Mouse (Mus musculus) spleen, postnatal 4 days (tissue): Measurements from ENCODE around the gene Irf2.
A peak's percentile ranks its signal among the peaks of the same experiment; 100 is the strongest.

Experiments
- DNase-seq, 2 experiments: peaks; one replicate each; pipeline ENCODE4 v3.0.0; 2022; ENCODE audit warnings: low spot score in 2 of 2

Gene Irf2

DNA sequence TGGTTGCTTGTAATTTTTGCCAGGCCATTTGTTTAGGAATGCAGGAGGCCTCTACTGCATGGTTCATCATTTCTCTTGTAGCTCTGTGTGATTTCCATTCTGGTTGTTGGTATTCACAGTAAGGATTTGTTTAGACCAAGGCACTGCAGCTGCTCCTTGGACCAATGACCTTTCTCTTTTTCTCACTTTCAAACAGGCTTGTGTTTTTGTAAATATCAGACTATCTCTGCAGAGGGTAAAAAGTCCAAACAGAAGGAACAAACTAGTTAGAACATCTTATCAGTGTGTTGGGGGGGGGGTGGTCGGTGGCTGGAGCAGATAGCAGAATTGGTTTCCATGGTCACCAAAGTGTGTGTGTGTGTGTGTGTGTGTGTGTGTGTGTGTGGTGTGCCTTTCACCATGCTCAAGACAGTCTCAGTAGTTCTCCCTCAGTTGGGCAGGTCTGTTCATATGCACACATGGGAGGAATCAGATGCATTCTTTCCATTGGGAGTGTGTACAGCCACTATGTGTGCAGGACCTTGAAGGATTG, 61.7 kb downstream of the Irf2 start:
- DNase-seq, result no peak

DNA sequence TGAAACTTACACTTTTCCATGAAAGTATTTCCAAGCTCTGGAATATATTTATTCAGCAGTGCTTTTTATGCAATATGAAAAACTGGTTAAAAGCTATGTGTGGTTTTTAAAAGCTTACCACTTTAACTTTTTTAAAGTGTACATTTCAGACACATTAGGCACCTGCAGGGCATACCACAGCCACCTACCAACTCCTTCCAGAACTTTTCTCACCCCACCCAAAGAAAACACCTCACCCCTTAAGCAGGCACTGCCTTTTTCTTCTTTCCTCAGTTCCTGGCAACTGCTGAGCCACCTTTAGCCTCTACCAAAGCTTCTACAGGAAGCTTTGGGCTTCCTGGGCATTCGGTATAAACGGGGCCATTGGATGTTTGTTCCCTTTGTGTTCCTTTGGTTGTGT, 62.5 kb downstream of the Irf2 start:
- DNase-seq, result no peak

DNA sequence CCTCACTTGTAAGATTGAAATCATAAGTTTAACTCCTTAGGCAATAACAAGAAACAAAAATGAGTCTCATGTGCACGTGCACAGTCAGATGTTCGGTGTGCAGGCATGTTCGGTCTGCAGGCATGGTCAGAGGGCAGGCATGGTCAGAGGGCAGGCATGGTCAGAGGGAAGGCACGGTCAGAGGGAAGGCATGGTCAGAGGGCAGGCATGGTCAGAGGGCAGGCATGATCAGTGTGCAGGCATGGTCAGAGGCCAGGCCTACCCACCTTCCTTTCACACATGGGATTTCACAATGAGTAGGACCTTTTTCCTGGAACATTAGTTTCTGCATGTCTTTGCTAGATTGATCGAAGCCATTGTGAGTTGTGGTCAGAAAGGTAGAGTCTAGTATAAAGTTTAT, 65.2 kb downstream of the Irf2 start:
- no peak for DNase-seq

DNA sequence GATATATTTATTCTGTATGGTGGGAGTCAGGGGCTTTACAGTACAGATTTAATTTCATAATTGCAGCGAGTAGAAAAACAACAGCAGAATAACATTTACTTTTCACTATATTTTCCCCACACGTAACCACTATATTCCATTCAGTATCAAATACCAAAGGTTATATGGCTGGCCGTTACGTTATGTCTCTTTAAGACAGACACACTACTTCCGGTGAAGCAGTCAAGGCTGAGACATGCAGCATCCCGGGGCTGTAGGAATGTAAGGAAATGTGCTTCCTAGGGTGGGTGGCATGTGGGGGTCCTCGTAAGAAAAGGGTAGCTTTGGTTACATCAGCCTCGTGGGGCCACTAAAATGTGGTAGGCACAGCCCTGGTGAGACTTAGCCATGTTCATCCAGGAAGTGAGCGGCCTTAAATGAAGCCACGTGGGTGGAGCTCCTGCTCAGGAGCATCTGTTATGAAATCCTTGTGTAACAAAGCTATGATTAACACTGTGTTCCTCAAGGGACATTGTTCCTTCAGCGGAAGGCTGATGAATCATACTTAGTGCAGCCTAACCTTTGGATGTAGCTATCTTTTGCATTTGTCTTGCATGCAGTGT, 71.6 kb downstream of the Irf2 start:
- DNase-seq, result no peak

DNA sequence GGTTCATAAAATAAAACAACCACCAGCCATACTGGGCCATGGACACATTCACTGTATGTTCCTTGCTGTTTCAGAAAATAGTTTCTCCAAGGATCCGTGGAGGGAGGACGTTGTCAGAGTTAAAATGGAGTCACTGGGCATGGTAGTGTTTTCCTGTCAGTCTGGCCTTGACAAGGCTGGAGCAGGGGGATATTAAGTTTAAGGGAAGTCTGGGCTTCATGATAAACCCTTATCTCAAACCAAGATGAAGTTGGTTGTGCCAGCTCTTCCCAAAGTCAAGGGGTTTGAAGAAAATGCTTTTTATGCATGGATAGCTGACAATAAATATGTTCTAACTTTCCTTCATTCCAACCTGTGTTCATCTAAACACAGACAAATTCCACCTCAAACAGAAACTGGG, 72.4 kb downstream of the Irf2 start:
- DNase-seq, result no peak

DNA sequence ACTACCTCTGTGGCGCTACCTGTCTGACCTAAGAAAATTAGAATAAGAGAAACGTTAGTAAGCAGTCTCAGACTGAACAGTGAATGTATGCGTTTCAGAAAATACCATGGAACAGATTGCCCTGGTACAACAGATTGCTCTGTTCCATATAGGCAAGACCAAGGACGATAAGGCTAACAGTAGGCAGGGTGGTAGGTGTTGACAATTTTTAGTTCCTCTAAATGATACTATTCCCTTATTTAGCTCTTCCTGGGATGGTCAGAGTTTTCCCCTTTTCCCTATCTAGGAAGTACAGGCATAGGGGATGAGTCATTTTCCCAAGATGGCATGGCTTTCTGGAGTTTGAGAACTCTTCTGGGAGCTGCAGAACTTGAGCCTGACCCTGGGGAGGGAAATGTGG, 73.4 kb downstream of the Irf2 start:
- DNase-seq, result no peak

DNA sequence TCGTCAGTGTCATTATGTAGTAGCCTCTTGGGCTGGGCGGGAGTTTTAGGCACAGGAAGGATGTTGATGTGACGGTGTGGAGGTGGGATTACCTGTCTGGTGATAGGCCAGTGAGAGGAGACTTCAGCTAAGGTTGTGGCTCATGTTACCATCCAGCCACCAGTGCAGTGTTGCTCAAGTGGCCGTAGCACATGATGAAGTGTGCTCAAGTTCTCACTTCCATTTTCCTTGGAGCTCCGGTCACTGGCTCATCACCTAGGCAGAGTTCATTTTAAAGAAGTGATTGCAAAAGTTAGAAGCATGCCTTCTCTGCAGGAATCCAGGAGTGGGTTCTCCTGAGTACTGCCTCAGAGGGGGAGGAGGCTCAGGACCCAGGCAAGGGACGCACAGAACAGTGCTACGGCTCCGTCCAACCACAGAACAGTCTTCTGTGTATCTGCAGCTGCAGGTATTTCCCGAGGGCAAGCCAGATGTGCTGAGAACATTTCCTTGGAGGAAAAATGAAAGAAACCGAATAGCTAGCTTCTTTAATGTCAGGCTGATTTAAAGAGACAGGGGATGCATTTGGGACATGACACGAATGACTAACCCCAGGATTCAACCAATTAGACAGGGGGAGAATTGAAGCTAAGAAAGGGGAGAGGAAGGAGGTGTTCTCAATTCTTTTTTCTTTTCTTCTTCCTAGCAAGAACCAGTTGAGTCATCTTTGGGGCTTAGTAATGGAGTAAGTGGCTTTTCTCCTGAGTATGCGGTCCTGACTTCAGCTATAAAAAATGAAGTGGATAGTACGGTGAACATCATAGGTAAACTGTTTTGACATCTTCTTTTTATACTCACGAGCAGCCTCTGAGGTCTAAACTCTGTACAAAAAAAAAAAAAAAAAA, 78.8 kb downstream of the Irf2 start:
- DNase-seq, result no peak

DNA sequence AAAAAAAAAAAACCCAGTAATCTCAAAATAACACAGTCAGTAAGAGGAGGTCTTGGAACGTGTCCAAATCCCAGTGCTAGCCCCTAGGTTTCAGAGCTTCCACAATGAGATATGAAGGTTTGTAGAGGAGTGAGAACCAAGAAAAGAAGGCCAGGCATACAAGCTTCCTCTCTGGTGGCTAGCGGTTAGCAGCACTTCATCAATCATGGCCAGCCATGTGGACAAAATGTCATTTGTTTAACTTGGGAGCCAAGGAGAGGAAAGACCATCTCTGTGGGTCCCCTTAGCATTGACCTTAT, 79.4 kb downstream of the Irf2 start:
- DNase-seq, result peak in 1 of 2 experiments; percentile 19

DNA sequence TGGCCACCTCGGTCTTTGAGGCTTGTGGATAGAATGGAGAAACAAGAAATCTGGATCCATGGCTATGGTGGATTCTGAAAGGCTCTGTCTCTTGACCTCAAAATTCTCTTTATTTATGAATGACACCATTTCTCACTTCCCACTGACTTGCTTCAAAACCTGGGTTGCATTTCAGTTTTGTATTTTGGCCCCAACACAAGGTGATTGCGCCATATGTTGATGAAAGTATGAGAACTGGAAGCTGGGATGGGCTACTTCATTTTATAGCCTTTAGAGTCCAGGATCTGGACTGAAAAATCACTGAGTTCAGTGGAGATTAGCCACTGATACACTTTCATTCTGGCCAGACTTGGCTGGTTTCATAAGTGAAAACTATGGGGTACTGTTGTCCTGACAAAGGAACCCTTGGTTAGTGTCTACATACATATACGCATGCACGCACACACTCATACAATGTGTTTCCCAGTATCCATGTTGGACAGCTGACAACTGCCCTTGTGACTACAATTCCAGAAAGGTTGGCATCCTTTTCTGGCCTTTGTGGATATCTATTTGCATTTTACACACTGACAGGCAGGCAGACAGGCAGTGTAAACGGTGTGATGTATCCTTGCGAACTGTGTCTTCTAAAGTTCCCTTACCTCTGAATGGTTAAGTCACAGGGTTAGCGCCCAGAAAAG, 89.3 kb downstream of the Irf2 start:
- no peak for DNase-seq

DNA sequence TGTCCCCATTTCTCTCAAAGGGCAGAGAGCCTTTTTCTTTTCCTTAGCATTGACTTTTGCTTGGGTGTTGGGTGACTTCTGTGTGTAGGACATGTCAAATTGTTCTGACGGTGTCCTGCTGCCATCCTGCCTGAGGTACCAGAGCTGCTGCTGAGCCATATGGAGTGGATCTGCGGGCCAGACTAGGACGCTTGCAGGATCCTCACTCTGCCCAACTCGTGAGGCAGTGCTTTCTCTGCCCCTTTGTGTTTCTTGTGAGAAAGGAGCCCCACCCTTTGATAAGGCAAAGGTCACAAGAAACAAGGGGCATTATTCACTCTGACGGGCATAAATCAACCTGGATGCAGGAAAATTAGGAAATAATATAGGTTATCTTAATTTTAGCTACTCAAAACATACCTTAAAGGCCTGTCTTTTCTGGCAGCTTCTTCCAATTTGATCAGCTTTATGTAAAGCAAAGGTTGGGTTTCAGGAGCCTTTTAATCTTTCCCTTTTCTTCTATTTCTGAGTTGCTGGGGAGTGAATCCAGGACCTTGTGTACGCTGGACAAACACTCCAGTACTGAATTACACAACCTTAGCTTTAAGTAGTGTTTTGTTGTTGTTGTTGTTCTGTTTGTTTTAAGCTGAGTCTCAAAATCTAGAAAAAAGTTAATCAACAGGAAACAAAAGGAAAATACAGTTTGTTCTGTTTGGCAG, 90.0 kb downstream of the Irf2 start:
- DNase-seq, result no peak

DNA sequence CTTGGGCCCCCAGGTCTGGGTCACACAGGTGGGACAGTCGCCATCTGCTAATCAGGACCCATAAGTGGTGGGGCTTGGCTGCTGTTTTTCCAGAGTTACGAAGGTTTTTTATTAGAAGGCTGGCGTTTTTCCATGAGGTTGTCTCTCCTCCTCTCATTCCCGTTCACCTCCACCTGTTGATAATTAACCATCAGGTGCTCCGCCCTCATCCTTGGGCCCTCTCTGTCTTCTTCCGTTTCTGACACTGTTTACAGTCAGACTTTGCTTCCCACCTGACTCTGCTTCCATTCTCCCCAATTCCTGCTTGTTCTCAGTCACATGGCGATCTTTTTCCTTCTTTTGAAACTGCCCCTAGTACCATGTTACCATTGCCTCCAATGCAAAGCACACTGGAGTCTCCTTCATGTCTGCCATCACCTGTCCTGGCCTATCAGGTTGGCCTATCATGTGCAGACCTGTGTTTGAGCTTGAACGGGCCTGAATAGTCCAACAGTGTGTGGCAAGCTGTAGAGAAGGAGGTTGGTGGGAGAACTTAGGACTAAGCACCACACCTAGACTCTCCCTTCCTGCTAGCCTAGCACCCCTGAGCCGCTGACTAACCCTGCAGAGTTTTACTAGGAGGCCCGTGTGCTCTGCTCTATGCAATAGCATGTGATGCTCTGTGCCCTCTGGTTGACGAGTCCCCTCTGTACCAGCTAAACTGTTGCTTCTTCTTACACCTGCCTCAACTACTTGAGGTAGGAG, 90.8 kb downstream of the Irf2 start:
- no peak for DNase-seq

DNA sequence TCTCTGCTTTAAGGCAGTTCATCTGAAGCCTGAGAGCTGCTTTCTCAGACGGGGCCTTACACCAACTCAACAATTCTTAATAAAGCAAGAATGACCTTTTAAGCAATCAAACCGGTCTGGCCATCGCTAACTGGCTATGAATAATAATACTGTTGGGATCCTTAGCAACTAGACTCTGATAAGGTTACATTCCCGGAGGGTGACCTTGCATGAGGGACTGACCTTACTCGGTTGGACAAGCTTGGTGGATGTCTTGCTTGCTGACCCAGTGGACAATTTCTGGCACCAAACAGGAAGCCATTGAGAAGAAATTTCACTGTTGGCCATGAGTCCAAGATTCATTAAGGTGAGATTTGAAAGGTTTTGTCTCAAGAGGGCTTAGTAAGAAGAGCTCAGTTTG, 92.4 kb downstream of the Irf2 start:
- no peak for DNase-seq

DNA sequence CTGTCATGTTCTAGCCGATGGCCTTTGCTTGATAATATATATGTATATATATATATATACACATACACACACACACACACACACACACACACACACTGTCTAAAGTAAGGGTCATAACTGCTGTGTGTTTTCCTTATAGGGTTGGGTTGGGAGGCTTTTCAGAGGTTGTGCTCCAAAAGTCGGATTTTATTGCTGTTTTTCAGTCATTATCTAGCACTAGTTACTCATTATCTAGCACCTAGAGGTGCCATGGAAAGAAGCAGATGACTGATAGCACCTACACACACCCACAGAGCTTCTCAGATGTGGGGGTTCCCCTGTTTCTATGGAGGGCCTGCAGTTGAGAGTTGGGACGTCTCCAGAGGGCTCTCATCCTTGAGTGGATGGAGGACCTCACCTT, 92.9 kb downstream of the Irf2 start:
- DNase-seq, result no peak

DNA sequence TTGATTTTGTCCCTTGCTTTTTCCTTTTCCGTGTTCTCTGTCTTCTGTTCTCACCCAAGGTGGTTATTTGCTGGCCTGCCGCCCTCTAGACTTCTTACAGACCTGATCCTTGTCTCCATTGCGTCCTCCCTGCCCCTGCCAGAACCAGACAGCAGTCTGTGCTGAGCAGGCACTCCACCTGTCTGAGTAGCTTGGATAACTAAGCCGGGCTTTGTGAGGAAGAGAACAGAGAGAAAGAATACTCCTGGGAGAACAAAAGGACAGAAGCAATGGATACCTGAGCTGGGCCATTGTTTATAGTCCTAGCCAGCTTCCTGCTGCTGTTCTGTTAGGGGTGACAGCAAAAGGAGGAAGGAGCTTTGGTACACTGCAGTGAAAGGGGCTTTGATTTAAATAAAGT, 94.2 kb downstream of the Irf2 start:
- DNase-seq, result no peak

DNA sequence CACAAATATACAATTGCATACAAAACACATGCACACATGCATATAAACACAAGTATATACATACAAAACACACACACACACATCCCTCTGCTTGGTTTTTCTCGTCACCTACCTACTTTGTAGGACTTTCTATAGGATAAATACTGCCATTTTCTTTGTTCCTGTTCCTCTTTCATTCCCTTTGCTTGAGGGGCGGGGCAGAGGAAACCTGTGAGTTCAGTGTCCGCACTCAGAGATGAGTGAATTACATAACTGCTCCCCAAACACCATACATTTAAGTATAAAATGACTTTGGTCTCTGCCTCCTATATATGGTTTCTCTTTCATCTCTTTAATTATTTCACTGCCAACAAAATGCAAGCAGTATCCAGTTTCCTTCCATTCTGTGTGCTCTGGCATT, 94.9 kb downstream of the Irf2 start:
- DNase-seq, result no peak

DNA sequence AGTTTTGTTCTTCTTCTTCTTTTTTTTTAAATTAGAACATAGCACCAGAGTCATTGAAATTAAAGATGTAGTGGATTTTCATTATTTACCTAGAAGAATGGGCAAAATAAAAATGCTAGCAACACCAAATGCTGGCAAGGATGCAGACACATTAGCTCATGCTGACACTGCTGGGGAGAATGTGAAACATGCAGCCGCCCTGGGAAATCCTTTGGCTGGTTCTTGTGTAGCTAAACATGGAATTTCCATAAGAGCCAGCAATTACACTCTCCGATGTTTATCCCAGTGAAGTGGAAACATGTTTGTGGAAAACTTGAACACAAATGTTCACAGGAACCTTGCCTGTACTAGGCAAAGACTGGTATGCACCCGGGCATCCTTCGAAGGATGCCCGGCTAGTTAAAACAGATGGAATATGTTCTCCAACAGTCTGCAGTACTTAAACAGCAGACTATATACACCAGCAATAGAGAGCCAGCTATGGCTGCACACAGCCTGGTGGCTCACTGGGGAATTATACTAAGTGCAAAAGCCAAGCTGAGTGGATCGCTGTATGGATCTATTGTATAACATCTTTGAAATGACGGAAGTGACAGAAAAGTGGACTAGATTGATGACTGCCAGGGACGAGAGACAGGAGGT, 96.6 kb downstream of the Irf2 start:
- DNase-seq, result no peak

DNA sequence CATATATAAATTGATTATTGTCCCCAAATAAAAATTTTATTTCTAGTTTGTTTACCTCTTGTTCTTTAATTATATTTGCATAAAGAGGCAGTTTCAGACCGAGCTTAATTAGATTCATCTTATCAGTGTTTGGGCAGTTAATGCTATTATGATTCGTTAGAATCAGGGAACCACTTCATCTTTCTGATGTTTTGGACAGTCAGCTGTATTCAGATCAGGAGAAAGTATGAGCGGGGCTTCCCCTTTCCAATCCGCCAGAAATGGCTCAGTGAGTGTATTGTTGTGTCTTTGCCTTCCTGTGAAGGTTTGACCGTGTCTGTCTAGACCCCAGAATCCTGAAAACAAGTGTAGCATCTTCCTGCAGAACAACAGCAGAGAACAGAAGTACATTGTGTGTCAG, 97.4 kb downstream of the Irf2 start:
- DNase-seq, result no peak

DNA sequence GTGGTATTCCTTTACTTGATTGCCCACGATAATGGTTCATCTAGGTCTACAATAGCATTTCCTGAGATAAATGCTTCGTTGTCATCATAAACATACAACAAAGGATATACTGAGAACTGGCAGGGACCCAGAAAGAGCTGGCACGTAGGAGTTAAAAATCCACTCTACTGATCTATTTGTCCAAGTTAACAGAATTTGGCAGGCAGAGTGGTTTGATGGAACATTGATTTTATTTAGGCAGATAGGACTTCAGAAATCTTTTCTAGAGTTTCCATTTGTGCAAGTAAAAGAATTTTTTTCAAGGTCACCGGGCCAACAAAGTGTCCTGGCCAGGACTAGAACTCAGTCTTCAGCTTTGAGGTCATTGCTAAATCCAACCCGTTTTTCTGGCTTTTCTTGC, 98.5 kb downstream of the Irf2 start:
- no peak for DNase-seq

DNA sequence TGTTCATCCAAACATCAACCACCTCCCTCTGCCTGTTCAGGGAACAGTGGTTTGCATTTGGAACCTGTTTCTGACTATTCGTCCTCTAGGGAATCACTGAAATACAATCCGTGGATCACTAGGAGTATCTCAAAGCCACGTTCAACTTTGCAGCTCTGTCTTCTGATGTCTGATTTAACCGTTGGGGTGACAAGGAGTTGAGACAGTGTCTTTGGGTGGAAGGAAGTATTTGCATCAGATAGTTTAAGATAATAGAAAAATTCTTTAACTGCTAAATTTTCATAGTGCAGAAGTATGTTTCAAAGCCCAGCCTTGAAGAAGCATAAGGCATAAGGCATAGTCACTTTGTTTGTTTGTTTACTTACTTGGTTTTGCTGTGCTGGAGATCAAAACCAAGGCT, 100.9 kb downstream of the Irf2 start:
- no peak for DNase-seq

DNA sequence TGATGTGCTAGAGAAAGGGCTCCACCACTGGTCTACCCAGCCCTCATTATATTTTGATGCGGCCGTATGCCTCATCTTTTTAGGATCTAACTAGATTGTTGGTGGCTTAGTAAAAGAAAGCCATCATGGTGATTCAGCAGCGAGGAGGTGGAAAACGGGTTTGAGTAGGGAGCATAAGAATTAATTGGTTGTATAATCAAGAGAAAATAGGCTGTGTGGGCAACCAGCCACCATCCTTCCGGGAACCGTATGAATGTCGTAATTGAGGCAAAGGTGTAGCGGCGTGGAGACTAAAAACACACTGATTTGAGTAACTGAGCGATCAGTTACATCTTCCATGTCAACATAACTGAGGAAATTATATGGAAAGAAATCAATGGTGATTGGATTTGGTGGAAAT, 101.3 kb downstream of the Irf2 start:
- no peak for DNase-seq

DNA sequence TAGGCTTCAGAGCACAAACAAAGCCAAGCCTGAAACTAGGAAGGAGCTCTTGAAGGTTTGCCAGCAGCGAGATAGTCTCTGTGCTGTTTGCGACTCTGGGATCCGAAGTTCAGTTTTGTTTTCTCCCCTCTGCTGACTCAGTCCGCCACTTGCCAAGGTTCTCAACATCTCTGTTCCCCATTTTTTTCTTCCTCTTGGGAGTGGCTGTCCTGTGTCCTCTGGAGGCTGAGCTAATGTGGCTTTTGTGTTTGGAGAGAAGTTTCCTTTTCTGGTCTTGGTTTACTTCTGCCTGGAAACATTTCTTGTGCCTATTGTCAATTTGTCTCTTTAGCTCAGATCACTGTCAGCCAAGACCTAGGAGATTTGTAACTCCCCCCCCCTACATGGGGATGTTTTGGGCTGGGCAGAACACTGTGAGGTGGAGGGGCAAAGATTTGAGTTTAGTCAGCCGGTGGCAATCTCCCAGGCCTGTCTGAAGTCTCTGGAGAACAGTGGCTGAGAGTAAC, 103.2 kb downstream of the Irf2 start:
- DNase-seq, result no peak
